Mouse (Mus musculus) myocyte (in vitro differentiated cells): Measurements from ENCODE around the gene Cacna1a. TPM values are rescaled to one million over a fixed set of nuclear protein-coding genes. Genes with fewer than 3 reads are reported as not detected.

Experiments used
- H3K27me3 ChIP-seq: one replicate; pipeline ENCODE4 v1.6.1; 2011; ENCODE audit not compliant: control insufficient read depth, insufficient read depth, insufficient read length
- H3K36me3 ChIP-seq: one replicate; pipeline ENCODE4 v1.6.1; 2011; ENCODE audit not compliant: control insufficient read depth, insufficient read depth
- H3K4me2 ChIP-seq: one replicate; pipeline ENCODE4 v1.6.1; 2011; ENCODE audit warnings: low read depth, control low read depth
- H3K4me3 ChIP-seq: one replicate; pipeline ENCODE4 v1.5.1; 2011; ENCODE audit warnings: mild to moderate bottlenecking, control low read depth, moderate library complexity
- H3K79me2 ChIP-seq: one replicate; pipeline ENCODE4 v1.6.1; 2011; ENCODE audit not compliant: control insufficient read depth, insufficient read depth
- H3ac ChIP-seq: one replicate; pipeline ENCODE4 v1.6.1; 2011; ENCODE audit not compliant: control insufficient read depth, insufficient read length
- CEBPB ChIP-seq: IDR thresholded peaks from 2 replicates; pipeline ENCODE4 v1.6.1; 2011; ENCODE audit warnings: mild to moderate bottlenecking, moderate library complexity; ENCODE audit not compliant: poor library complexity, insufficient read depth, severe bottlenecking
- E2F4 ChIP-seq: IDR thresholded peaks from one replicate; pipeline ENCODE4 v1.6.1; 2011; ENCODE audit warnings: mild to moderate bottlenecking, control low read depth, moderate library complexity; ENCODE audit not compliant: insufficient read depth
- MAX ChIP-seq: IDR thresholded peaks from one replicate; pipeline ENCODE4 v1.6.1; 2011; ENCODE audit warnings: low read depth, mild to moderate bottlenecking, control low read depth
- MYOD1 ChIP-seq, 3 experiments: IDR thresholded peaks; one replicate each; pipeline ENCODE4 v1.6.1; 2011; ENCODE audit warnings: control low read depth in 2 of 3, low read depth in 2 of 3, mild to moderate bottlenecking in 2 of 3, moderate library complexity in 1 of 3; ENCODE audit not compliant: insufficient read length in 2 of 3, control insufficient read depth in 1 of 3
- MYOG ChIP-seq, 3 experiments: IDR thresholded peaks; one replicate each; pipeline ENCODE4 v1.6.1; 2011; ENCODE audit warnings: control low read depth in 2 of 3, low read depth in 2 of 3, mild to moderate bottlenecking in 2 of 3; ENCODE audit not compliant: insufficient read length in 2 of 3, control insufficient read depth in 1 of 3, insufficient read depth in 1 of 3
- POLR2A ChIP-seq: IDR thresholded peaks from one replicate; pipeline ENCODE4 v1.6.1; 2011; ENCODE audit warnings: low read depth, mild to moderate bottlenecking, control low read depth, moderate library complexity; ENCODE audit not compliant: insufficient read length
- POLR2AphosphoS2 ChIP-seq: IDR thresholded peaks from one replicate; pipeline ENCODE4 v1.6.1; 2011; ENCODE audit warnings: low read depth, control low read depth; ENCODE audit not compliant: insufficient read length
- REST ChIP-seq: IDR thresholded peaks from one replicate; pipeline ENCODE4 v1.6.1; 2011; ENCODE audit warnings: mild to moderate bottlenecking, control low read depth, moderate library complexity; ENCODE audit not compliant: insufficient read depth, insufficient read length
- SRF ChIP-seq: IDR thresholded peaks from one replicate; pipeline ENCODE4 v1.6.1; 2011; ENCODE audit warnings: low read depth; ENCODE audit not compliant: control insufficient read depth, insufficient read length
- TCF12 ChIP-seq: IDR thresholded peaks from one replicate; pipeline ENCODE4 v1.6.1; 2011; ENCODE audit warnings: mild to moderate bottlenecking, control low read depth; ENCODE audit not compliant: poor library complexity, insufficient read depth, severe bottlenecking
- TCF3 ChIP-seq: IDR thresholded peaks from one replicate; pipeline ENCODE4 v1.6.1; 2011; ENCODE audit warnings: low read depth, control low read depth; ENCODE audit not compliant: insufficient read length
- USF1 ChIP-seq: IDR thresholded peaks from one replicate; pipeline ENCODE4 v1.6.1; 2011; ENCODE audit warnings: low read depth, mild to moderate bottlenecking, control low read depth, moderate library complexity
- polyA plus RNA-seq: library from polyadenylated mRNA; unstranded; fragments of >200 nt; fragmentation: generic; extraction: Trizol; gene quantifications from one replicate; pipeline ENCODE4 v1.2.1, GENCODE M21; 2012; ENCODE audit warnings: missing spikeins

Gene Cacna1a
- polyA plus RNA-seq, 1 experiment = 1.8 TPM

- no peak for TF ChIP-seq MYOG (IDR thresholded peaks at IDR 0.05; ENCODE audit: control insufficient read depth in 1 of 3, insufficient read depth in 1 of 3, insufficient read length in 2 of 3, low read depth in 2 of 3)
- TF ChIP-seq TCF12 = no peak
- TF ChIP-seq E2F4 = no peak
- no peak for TF ChIP-seq MAX
- no peak for TF ChIP-seq POLR2A
- no peak for TF ChIP-seq USF1
- no peak for TF ChIP-seq TCF3
- no peak for TF ChIP-seq MYOD1 (IDR thresholded peaks at IDR 0.05; ENCODE audit: control insufficient read depth in 1 of 3, insufficient read length in 2 of 3, low read depth in 2 of 3)
- TF ChIP-seq POLR2AphosphoS2 = no peak
- TF ChIP-seq REST = no peak
- no peak for TF ChIP-seq CEBPB
- no peak for TF ChIP-seq SRF
- Histone ChIP-seq H3K36me3 (no peaks in the 10 kb centered on the region), H3K4me2 (no peak overlapping the region), H3ac (no peak overlapping the region), H3K27me3 (no peaks in the 10 kb centered on the region), H3K79me2 (no peaks in the 10 kb centered on the region), H3K4me3 (no peak overlapping the region)
These were observed 259.2 kb downstream of the Cacna1a start for GRCm38 (mm10) chr8:84647461-84647901.

DNA sequence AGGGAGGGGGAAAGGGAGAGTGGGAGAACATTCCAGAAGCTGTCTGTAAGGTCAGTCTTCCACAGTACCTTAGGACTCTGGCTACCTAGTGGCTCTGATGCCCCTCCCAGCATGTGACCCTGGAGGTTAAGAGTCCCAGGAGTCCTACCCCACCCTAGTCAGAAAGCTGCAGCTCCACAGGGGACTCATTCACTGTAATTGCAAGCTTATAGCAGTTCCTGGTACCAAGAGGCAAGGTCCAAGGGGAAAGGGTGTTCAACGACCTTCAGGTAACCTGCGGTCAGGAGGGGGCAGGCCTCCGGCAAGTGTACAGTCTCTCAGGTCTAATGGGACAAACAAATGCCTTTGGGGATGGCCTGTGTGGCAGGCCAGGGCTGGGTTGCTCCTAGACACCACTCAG is 262.0 kb downstream of the Cacna1a start:
- Histone ChIP-seq H3K4me3 (no peak overlapping the region), H3K27me3 (no peaks in the 10 kb centered on the region), H3K79me2 (no peaks in the 10 kb centered on the region), H3K4me2 (no peak overlapping the region), H3ac (no peak overlapping the region), H3K36me3 (no peaks in the 10 kb centered on the region)
- TF ChIP-seq MYOG (IDR thresholded peaks at IDR 0.05; ENCODE audit: control insufficient read depth in 1 of 3, insufficient read depth in 1 of 3, insufficient read length in 2 of 3, low read depth in 2 of 3) (no peak), E2F4 (no peak), REST (no peak), USF1 (no peak), MAX (no peak), SRF (no peak), TCF3 (no peak), CEBPB (no peak), POLR2AphosphoS2 (no peak), TCF12 (no peak), MYOD1 (IDR thresholded peaks at IDR 0.05; ENCODE audit: control insufficient read depth in 1 of 3, insufficient read length in 2 of 3, low read depth in 2 of 3) (no peak), POLR2A (no peak)

- TF ChIP-seq TCF3 = no peak
- TF ChIP-seq SRF = no peak
- no peak for TF ChIP-seq REST
- TF ChIP-seq TCF12 = no peak
- no peak for TF ChIP-seq USF1
- no peak for TF ChIP-seq E2F4
- TF ChIP-seq CEBPB = no peak
- TF ChIP-seq POLR2A = no peak
- no peak for TF ChIP-seq MYOD1 (IDR thresholded peaks at IDR 0.05; ENCODE audit: control insufficient read depth in 1 of 3, insufficient read length in 2 of 3, low read depth in 2 of 3)
- no peak for TF ChIP-seq POLR2AphosphoS2
- TF ChIP-seq MYOG (IDR thresholded peaks at IDR 0.05; ENCODE audit: control insufficient read depth in 1 of 3, insufficient read depth in 1 of 3, insufficient read length in 2 of 3, low read depth in 2 of 3) = no peak
- no peak for TF ChIP-seq MAX
- Histone ChIP-seq H3ac (no peak overlapping the region), H3K4me3 (no peak overlapping the region), H3K4me2 (no peak overlapping the region), H3K79me2 (no peaks in the 10 kb centered on the region), H3K36me3 (no peaks in the 10 kb centered on the region), H3K27me3 (no peaks in the 10 kb centered on the region)
These were observed 264.9 kb downstream of the Cacna1a start for GRCm38 (mm10) chr8:84653092-84653631.

- H3ac ChIP-seq = no peak overlapping the region
- H3K79me2 ChIP-seq = no peaks in the 10 kb centered on the region
- no peaks in the 10 kb centered on the region for H3K27me3 ChIP-seq
- H3K4me3 ChIP-seq = no peak overlapping the region
- TF ChIP-seq USF1 (no peak), E2F4 (no peak), SRF (no peak), MYOD1 (IDR thresholded peaks at IDR 0.05; ENCODE audit: control insufficient read depth in 1 of 3, insufficient read length in 2 of 3, low read depth in 2 of 3) (no peak), POLR2A (no peak), TCF3 (no peak), CEBPB (no peak), MAX (no peak), REST (no peak), TCF12 (no peak), POLR2AphosphoS2 (no peak), MYOG (IDR thresholded peaks at IDR 0.05; ENCODE audit: control insufficient read depth in 1 of 3, insufficient read depth in 1 of 3, insufficient read length in 2 of 3, low read depth in 2 of 3) (no peak)
- H3K4me2 ChIP-seq = no peak overlapping the region
- no peaks in the 10 kb centered on the region for H3K36me3 ChIP-seq
These were observed 266.4 kb downstream of the Cacna1a start for GRCm38 (mm10) chr8:84654597-84654996.
